Mouse (Mus musculus) heart, postnatal 10 days (tissue): ENCODE results near the gene Mical2. TPM values are rescaled to one million over a fixed set of nuclear protein-coding genes. Genes with fewer than 3 reads are reported as not detected.
A peak's percentile ranks its signal among the peaks of the same experiment; 100 is the strongest.

ENCODE experiments used
- DNase-seq, 2 experiments: peaks; one replicate each; pipeline ENCODE4 v3.0.0; 2021
- intact Hi-C: fragments of 180-260 bp; cut with DNase I; formaldehyde crosslinking; loops from one replicate; pipeline ENCODE4 v1.15.1; 2025
- total RNA-seq, 2 experiments: library from RNA; stranded (reverse); gene quantifications; 2 replicates each; pipeline ENCODE4 v1.2.3; 2021

Gene Mical2
- total RNA-seq, 2 experiments from 2014 or later = 177 to 185 TPM

DNA sequence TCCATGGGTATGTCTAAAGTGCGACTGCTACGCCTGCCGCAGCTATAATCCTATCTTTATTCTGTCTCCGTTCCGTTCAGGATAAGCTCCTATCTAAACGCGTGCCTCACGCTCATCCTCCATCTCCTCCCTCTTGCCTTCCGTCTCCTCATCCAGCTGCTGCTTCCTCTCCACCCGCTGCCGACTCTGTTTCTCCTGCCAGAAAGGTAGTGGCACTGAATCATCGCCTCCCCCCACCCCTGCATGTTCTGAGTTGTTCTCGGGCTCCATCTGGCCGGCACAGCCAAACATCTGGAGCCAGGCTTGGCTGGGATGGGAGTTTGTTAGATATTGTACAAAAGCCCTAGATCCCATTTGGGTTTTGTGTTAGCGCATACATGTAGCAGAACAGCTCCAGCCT, 111.1 kb downstream of the Mical2 start:
- intact Hi-C loops = no loop called here
- DNase-seq = peak; percentile 70 to 78

DNA sequence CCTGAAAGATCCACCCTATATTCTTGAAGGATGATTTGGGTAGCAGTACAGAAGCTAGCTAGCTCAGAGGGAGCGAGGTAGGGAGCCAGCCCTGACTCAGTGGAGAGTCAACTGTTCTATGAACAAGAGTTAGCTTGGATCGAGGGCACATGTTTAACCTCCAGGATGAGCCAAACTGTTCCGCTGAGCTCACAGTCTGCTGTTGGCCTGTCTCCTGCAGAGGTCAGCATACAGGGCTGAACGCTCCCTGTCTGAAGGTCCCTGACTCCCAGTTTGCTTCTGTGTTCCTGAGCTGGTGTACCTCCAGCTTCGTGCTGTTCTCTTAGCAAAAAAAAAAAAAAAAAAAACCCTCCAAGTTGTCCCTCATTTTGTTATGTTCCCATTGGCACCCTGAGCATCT, 112.1 kb downstream of the Mical2 start:
- DNase-seq = no peak
- intact Hi-C loops = no loop called here

GRCm38 (mm10) chr7:112341052-112341451, 115.4 kb downstream of the Mical2 start:
- no peak for DNase-seq
- intact Hi-C loops = no loop called here

DNA sequence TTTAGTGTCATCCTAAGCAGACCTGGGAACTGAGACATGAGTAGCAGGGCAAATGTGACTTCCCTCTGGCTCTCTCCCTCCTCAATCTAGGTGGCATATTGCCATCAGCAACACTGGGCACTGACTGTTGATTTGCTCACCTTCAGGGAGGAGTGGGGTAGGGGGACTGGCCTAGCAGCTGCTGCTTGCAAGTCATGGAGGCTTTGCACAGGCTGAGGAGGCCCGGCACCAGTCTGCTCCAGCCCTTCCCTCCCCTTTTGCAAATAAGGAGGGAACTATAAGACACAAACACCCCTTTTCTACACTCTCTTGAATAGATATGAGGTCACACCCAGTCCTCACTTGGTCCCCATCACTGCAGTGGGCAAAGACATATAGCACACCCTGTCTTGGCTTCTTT, 120.0 kb downstream of the Mical2 start:
- intact Hi-C loops = no loop called here
- no peak for DNase-seq

DNA sequence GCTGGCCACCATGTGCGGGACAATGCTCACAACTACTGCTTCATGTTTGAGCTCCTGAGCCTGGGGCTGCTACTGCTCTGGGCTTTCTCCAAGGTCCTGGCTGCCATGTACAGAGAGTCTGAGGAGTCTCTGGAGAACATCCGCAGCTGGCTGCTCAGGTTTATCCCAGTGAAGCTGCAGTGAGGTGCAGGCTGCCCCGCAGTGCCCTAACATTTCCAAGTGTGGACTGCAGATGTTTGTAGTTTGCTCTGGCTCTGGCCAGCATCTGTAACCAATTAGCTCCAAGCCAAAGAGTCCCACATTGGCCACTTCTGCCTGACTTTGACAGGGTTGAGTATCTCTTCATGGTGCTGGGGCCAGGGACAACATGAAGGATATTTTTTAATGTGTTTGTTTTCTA, 125.9 kb downstream of the Mical2 start:
- no peak for DNase-seq
- intact Hi-C loops = loop anchor here (2.0 kb wide), 1 partner anchor 49 kb away; no protein-coding TSS in a partner anchor

DNA sequence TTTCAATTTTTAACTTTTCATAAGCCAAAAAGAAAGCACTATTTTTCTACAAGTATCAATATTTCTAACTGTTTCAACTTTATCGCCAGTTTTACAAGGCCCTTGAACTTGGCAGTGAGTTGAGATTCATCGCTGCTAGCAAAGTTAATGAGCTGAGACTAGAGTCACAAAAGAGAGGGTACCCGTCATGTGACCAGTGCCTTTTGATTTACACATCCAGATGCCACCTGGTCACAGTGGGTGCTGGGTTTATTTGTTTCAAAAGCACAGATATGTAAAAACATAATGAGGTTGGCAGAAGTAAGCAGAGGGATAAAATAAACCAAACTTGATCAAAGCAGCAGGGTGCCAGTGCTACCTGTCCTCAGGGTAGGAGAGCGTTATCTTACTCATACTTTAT, 126.3 kb downstream of the Mical2 start:
- no peak for DNase-seq

DNA sequence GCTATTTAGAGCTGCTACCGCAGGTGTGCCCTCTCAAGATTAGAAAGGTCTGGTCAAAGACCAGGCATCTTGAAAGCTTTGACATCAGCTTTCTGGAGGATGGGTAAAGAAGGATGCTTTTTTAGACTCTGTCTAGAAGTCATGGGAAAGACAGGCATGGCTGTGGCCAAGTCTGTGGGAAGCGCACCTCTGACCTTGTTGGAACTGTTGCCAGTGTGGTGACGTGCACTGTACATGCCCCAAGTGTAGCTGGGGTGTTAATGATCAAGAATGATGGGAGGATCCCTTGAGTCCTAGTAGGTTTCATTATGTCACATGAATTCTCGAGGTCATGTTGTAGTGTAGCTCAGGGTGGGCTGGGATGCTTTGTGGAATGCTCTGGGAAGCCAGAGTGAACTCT, 127.4 kb downstream of the Mical2 start:
- no peak for DNase-seq
- intact Hi-C loops = no loop called here

More for the DNA sequence above, 126.3 kb downstream of the Mical2 start:
- intact Hi-C loops = no loop called here

- intact Hi-C loops = no loop called here
- no peak for DNase-seq
These were observed 128.3 kb downstream of the Mical2 start for GRCm38 (mm10) chr7:112353939-112354338.

DNA sequence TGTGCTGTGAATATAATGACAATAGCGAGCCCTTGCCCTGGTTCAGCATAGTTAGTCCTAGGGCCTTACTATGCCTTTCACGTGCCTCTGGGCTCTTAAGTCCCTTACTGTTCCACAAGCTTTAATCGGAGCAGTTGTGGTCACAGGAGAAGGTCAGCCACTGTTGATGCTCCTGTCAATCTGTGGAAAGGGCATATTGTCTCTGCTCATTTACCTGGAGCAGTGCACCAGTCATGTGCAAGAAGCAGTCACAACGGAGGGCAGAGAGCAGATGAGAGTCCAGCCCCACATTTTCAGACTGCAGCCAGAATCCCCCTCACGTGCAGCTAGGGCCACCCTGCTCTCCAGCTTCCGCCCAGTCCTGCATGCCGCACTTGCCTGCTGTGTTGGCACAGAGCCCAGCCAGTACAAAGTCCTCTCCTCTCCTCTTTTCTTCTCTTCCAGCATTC, 128.9 kb downstream of the Mical2 start:
- peak; percentile 58 to 61 for DNase-seq
- intact Hi-C loops = no loop called here

- intact Hi-C loops = no loop called here
- DNase-seq = peak; percentile 47 to 57
These were observed 133.9 kb downstream of the Mical2 start for GRCm38 (mm10) chr7:112359594-112359993.

DNA sequence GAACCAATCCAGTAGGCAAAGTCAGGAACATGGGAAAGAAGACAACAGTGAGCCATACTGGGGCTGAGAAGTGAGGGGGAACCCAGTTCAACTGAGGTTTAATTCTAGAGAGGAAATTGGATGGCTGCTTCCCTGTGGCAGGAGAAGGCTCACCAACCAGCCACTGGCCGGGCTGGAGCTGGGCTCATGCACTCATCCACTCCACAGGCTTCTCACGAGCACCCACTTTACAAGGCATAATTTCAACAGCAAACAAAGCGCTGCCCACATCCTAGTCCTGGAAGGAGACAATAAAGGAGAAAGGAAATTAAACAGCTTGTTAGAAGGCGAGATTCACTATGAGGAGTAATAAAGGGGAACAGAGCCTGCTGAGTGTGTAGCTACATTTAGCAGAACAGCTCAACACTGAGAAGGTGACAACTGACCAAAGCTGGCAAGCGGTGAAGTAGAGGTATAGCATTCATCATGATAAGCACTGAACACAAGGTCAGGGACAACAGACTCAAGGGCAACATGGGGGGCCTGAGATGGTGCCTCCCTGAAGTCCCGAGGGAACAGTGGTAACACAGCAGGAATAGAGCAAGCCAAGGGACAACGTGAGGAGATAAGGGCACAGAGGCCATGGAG, 137.0 kb downstream of the Mical2 start:
- peak; percentile 61 to 73 for DNase-seq
- intact Hi-C loops = loop anchor here (5.0 kb wide), 1 partner anchor 135 kb away; the partner anchor contains the start of gene Mical2

GRCm38 (mm10) chr7:112365864-112366263, 140.2 kb downstream of the Mical2 start:
- no peak for DNase-seq
- intact Hi-C loops = no loop called here

DNA sequence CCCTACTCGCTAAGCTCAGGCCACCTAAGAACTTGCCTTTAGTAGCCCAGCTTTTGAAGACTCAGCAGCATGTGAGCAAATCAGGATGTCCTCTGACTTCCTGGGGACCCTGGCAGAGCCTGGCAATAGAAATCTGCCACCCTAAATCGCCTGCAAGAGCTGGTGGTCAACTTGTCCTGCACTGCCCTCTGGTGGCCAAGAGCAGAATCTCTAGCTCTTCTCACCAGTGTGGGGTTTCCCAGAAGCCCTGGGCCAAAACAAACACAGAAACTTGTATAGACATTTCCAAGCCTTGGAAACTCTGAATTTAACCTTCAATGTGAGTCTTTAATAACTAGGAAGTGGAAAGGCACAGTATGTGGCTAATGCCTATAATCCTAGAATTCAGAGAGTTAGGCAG, 143.4 kb downstream of the Mical2 start:
- intact Hi-C loops = loop anchor here (1.0 kb wide), 3 partner anchors 156 to 284 kb away; no protein-coding TSS in a partner anchor
- peak; percentile 90 to 94 for DNase-seq

DNA sequence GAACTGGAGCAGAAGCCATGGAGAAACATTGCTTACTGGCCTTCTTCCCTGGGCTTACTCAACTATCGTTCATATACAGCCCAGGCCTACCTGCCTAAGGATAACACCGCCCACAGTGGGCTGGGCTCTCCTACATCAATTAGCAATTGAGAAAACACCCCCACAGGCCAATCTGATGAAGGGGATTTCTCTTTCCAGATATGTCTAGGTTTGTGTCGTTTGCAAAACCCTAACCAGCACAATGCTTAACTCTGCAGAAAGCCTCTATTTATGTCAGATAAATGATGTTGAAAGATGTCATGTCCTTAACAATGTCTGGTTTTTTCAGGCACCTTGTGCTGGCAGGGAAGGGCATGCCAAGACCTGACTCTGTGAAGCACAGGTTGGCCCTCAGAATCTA, 144.3 kb downstream of the Mical2 start:
- intact Hi-C loops = loop anchor here (1.0 to 10.0 kb wide), 4 partner anchors 157 to 885 kb away; no protein-coding TSS in a partner anchor
- DNase-seq = no peak

GRCm38 (mm10) chr7:112371387-112371786, 145.7 kb downstream of the Mical2 start:
- no peak for DNase-seq
- intact Hi-C loops = loop anchor here (10.0 kb wide), 1 partner anchor 883 kb away; no protein-coding TSS in a partner anchor

- DNase-seq = no peak
- intact Hi-C loops = loop anchor here (10.0 kb wide), 1 partner anchor 881 kb away; no protein-coding TSS in a partner anchor
These were observed 148.4 kb downstream of the Mical2 start for GRCm38 (mm10) chr7:112374035-112374434.

DNA sequence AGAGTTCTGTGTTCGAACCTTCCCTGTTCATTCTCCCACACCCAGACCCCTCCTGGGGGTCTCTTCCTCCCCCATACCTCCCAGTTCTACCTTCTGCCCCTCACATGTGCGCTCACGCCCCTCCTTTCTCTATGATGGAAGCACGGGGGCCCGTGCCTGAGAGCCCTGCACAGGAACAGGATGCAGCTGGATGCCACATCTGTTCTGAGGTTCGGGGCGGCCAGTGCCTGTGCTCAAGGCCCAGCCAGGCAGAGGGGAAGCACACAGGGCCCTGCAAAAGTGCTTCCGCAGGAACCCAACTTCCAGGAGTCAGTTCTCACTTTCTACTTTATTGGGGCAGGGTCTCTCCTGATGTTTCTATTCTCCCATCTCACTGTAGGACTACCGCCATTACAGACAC, 149.4 kb downstream of the Mical2 start:
- intact Hi-C loops = loop anchor here (5.0 to 10.0 kb wide), 2 partner anchors 542 to 880 kb away; no protein-coding TSS in a partner anchor
- DNase-seq = no peak

- no peak for DNase-seq
- intact Hi-C loops = loop anchor here (2.0 to 10.0 kb wide), 4 partner anchors 495 to 879 kb away; no protein-coding TSS in a partner anchor
These were observed 150.2 kb downstream of the Mical2 start for GRCm38 (mm10) chr7:112375900-112376299.

DNA sequence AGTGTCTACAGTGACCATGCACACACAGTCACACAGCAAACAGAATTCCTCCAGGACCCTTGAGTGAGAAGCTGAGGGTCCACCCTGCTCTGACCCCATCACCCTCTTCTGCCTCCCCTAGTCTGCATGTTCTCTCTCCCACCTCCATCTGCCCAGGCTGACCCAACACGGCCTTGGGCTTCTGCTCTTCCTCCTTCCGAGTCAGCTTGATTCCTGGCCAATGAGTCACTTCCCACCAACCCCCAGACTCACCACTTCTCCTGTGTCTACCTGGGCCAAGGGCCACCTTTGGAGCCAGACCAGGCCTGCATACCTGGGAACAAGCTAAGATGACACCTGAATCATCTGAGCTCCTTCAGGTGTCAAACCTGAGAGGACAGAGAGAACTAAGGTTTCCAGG, 151.0 kb downstream of the Mical2 start:
- DNase-seq = no peak
- intact Hi-C loops = loop anchor here (2.0 to 10.0 kb wide), 4 partner anchors 494 to 878 kb away; no protein-coding TSS in a partner anchor

- intact Hi-C loops = loop anchor here (2.0 to 10.0 kb wide), 4 partner anchors 493 to 877 kb away; no protein-coding TSS in a partner anchor
- peak; percentile 83 to 89 for DNase-seq
These were observed 151.7 kb downstream of the Mical2 start for GRCm38 (mm10) chr7:112377314-112377713.

GRCm38 (mm10) chr7:112378056-112378455, 152.4 kb downstream of the Mical2 start:
- no peak for DNase-seq
- intact Hi-C loops = loop anchor here (5.0 to 10.0 kb wide), 2 partner anchors 539 to 877 kb away; no protein-coding TSS in a partner anchor

GRCm38 (mm10) chr7:112378476-112378875, 152.8 kb downstream of the Mical2 start:
- intact Hi-C loops = loop anchor here (5.0 to 10.0 kb wide), 2 partner anchors 539 to 876 kb away; no protein-coding TSS in a partner anchor
- DNase-seq = no peak
